Mouse (Mus musculus) brain, embryonic 14.5 days (tissue): Measurements from ENCODE around the gene Akap7.

Experiments
- CTCF ChIP-seq: fragments of 200-500 bp; IDR thresholded peaks from 2 replicates; pipeline ENCODE4 v1.5.1; 2012; ENCODE audit warnings: inconsistent platforms, mild to moderate bottlenecking, moderate library complexity, borderline replicate concordance; ENCODE audit not compliant: insufficient read depth, insufficient read length; ENCODE audit errors: extremely low read depth
- POLR2A ChIP-seq: fragments of 200-500 bp; IDR thresholded peaks from 2 replicates; pipeline ENCODE4 v1.6.1; 2012; ENCODE audit warnings: mild to moderate bottlenecking, inconsistent platforms, borderline replicate concordance; ENCODE audit not compliant: poor library complexity, insufficient read depth, insufficient read length, severe bottlenecking; ENCODE audit errors: extremely low read depth

GRCm38 (mm10) chr10:25239156-25239555 is 68.5 kb downstream of the Akap7 start:
- TF ChIP-seq POLR2A (no peak), CTCF (peak; percentile 62)
